Mouse (Mus musculus) stomach, embryonic 16.5 days (tissue): ENCODE results near the gene Mpzl1. TPM values are rescaled to one million over a fixed set of nuclear protein-coding genes. Genes with fewer than 3 reads are reported as not detected.

Experiments used
- ATAC-seq: fragments of 200-750 bp; cut with Nextera tagmentation; 2 replicates; pipeline ENCODE4 v1.8.0; 2017; ENCODE audit warnings: moderate number of reproducible peaks, moderate TSS enrichment; ENCODE audit not compliant: insufficient read depth, low FRiP score
- H3K27ac ChIP-seq: fragments of 300-500 bp; sonication (generic); 2 replicates; pipeline ENCODE4 v1.5.1; 2014; ENCODE audit warnings: low read length
- H3K27me3 ChIP-seq: fragments of 300-500 bp; sonication (generic); 2 replicates; pipeline ENCODE4 v1.6.1; 2014; ENCODE audit warnings: low read length, control low read depth, mixed read lengths; ENCODE audit not compliant: control insufficient read depth, insufficient read depth
- H3K36me3 ChIP-seq: fragments of 300-500 bp; sonication (generic); 2 replicates; pipeline ENCODE4 v1.6.1; 2014; ENCODE audit warnings: low read length; ENCODE audit not compliant: control insufficient read depth, insufficient read depth
- H3K4me1 ChIP-seq: fragments of 300-500 bp; sonication (generic); 2 replicates; pipeline ENCODE4 v1.6.1; 2014; ENCODE audit warnings: low read length, control low read depth, mixed read lengths; ENCODE audit not compliant: control insufficient read depth, insufficient read depth
- H3K4me2 ChIP-seq: fragments of 300-500 bp; sonication (generic); 2 replicates; pipeline ENCODE4 v1.6.1; 2014; ENCODE audit warnings: low read depth, low read length, mixed read lengths
- H3K4me3 ChIP-seq: fragments of 300-500 bp; sonication (generic); replicated peaks from 2 replicates; pipeline ENCODE4 v1.5.1; 2014; ENCODE audit warnings: mild to moderate bottlenecking, low read length
- H3K9ac ChIP-seq: fragments of 300-500 bp; sonication (generic); 2 replicates; pipeline ENCODE4 v1.6.1; 2014; ENCODE audit warnings: low read length
- H3K9me3 ChIP-seq: fragments of 300-500 bp; sonication (generic); replicated peaks from 2 replicates; pipeline ENCODE4 v1.6.1; 2016; ENCODE audit warnings: low read length, control low read depth; ENCODE audit not compliant: control insufficient read depth
- WGBS: fragments of 180-500 bp; shearing (Covaris S2); extraction: QIAGEN DNeasy Blood & Tissue Kit; methylation state at CpG from one replicate; pipeline ENCODE4 v1.1.7; 2014; 5-methylcytosine and 5-hydroxymethylcytosine counted together
- polyA plus RNA-seq: library from polyadenylated mRNA; unstranded; fragments of >200 nt; fragmentation: Nextera tagmentation; extraction: Ambion mirVana; gene quantifications from 2 replicates; pipeline ENCODE4 v1.2.1, GENCODE M21; 2015

The Mpzl1 gene
- polyA plus RNA-seq, 1 experiment from 2014 or later, result 140 TPM

- Histone ChIP-seq H3K9ac (no peak overlapping the region), H3K27me3 (no peaks in the 10 kb centered on the region), H3K4me1 (peaks cover 5% of the 10 kb centered on the region; the same call in 1 of the 2 replicates), H3K27ac (no peak overlapping the region), H3K36me3 (no peaks in the 10 kb centered on the region), H3K9me3 (no peaks in the 10 kb centered on the region), H3K4me2 (no peak overlapping the region), H3K4me3 (no peak overlapping the region)
- no peak for ATAC-seq
- WGBS, result 76% methylated on average over 6 of the region's 6 CpGs
Measured at GRCm38 (mm10) chr1:165661725-165662124, 27.4 kb upstream of the Mpzl1 start.

- Histone ChIP-seq H3K4me3 (no peak overlapping the region), H3K27me3 (no peaks in the 10 kb centered on the region), H3K4me1 (peaks cover 5% of the 10 kb centered on the region; the same call in 1 of the 2 replicates), H3K27ac (no peak overlapping the region), H3K4me2 (no peak overlapping the region), H3K36me3 (no peaks in the 10 kb centered on the region), H3K9me3 (no peaks in the 10 kb centered on the region), H3K9ac (no peak overlapping the region)
- ATAC-seq, result no peak
- 60% methylated on average over 3 of the region's 3 CpGs for WGBS
Measured at GRCm38 (mm10) chr1:165661191-165661590, 26.9 kb upstream of the Mpzl1 start.

GRCm38 (mm10) chr1:165660774-165661173, 26.4 kb upstream of the Mpzl1 start:
- H3K4me1 ChIP-seq, result peaks cover 5% of the 10 kb centered on the region; the same call in 1 of the 2 replicates
- no peaks in the 10 kb centered on the region for H3K9me3 ChIP-seq
- H3K36me3 ChIP-seq, result no peaks in the 10 kb centered on the region
- no peak overlapping the region for H3K4me3 ChIP-seq
- no peak overlapping the region for H3K4me2 ChIP-seq
- no peak overlapping the region for H3K27ac ChIP-seq
- WGBS, result 21% methylated on average over 4 of the region's 4 CpGs
- H3K9ac ChIP-seq, result no peak overlapping the region
- ATAC-seq, result 0 out of 2 replicates have a peak, but pooled peaks have one; percentile 18
- H3K27me3 ChIP-seq, result no peaks in the 10 kb centered on the region

- no peak overlapping the region for H3K4me3 ChIP-seq
- WGBS, result 35% methylated on average over 5 of the region's 5 CpGs
- H3K27ac ChIP-seq, result no peak overlapping the region
- no peak overlapping the region for H3K4me2 ChIP-seq
- no peak for ATAC-seq
- no peaks in the 10 kb centered on the region for H3K27me3 ChIP-seq
- no peaks in the 10 kb centered on the region; the same call in 1 of the 2 replicates for H3K36me3 ChIP-seq
- H3K9me3 ChIP-seq, result no peaks in the 10 kb centered on the region
- no peak overlapping the region for H3K9ac ChIP-seq
- peaks cover 5% of the 10 kb centered on the region; the same call in 1 of the 2 replicates for H3K4me1 ChIP-seq
Measured at GRCm38 (mm10) chr1:165658602-165659001, 24.3 kb upstream of the Mpzl1 start.

- Histone ChIP-seq H3K4me3 (no peak overlapping the region), H3K9me3 (no peaks in the 10 kb centered on the region), H3K9ac (no peak overlapping the region), H3K27ac (no peak overlapping the region), H3K27me3 (no peaks in the 10 kb centered on the region), H3K4me2 (no peak overlapping the region), H3K4me1 (no peaks in the 10 kb centered on the region), H3K36me3 (no peaks in the 10 kb centered on the region; the same call in 1 of the 2 replicates)
- WGBS, result 60% methylated on average over 14 of the region's 14 CpGs
- no peak for ATAC-seq
Measured at GRCm38 (mm10) chr1:165655482-165655881, 21.1 kb upstream of the Mpzl1 start.

- Histone ChIP-seq H3K4me2 (no peak overlapping the region), H3K27me3 (no peaks in the 10 kb centered on the region), H3K9me3 (no peaks in the 10 kb centered on the region), H3K9ac (no peak overlapping the region), H3K27ac (no peak overlapping the region), H3K4me1 (no peaks in the 10 kb centered on the region), H3K4me3 (no peak overlapping the region), H3K36me3 (peaks cover under 1% of the 10 kb centered on the region; the same call in 1 of the 2 replicates)
- ATAC-seq, result 0 out of 2 replicates have a peak, but pooled peaks have one; percentile 30
- 71% methylated on average over 6 of the region's 6 CpGs for WGBS
Measured at GRCm38 (mm10) chr1:165655022-165655421, 20.7 kb upstream of the Mpzl1 start.

GRCm38 (mm10) chr1:165653126-165653885, 19.0 kb upstream of the Mpzl1 start:
- Histone ChIP-seq H3K4me3 (no peak overlapping the region), H3K27ac (no peak overlapping the region), H3K9ac (no peak overlapping the region), H3K9me3 (no peaks in the 10 kb centered on the region), H3K27me3 (no peaks in the 10 kb centered on the region), H3K4me2 (no peak overlapping the region), H3K36me3 (peaks cover 3% of the 10 kb centered on the region; the same call in 1 of the 2 replicates), H3K4me1 (no peaks in the 10 kb centered on the region)
- no peak for ATAC-seq
- 83% methylated on average over 14 of the region's 14 CpGs for WGBS

GRCm38 (mm10) chr1:165652507-165652906, 18.2 kb upstream of the Mpzl1 start:
- no peak for ATAC-seq
- no peaks in the 10 kb centered on the region for H3K9me3 ChIP-seq
- no peak overlapping the region for H3K4me3 ChIP-seq
- peaks cover 3% of the 10 kb centered on the region; the same call in 1 of the 2 replicates for H3K36me3 ChIP-seq
- no peaks in the 10 kb centered on the region for H3K4me1 ChIP-seq
- no peak overlapping the region for H3K4me2 ChIP-seq
- H3K9ac ChIP-seq, result no peak overlapping the region
- H3K27ac ChIP-seq, result no peak overlapping the region
- WGBS, result 79% methylated on average over 2 of the region's 2 CpGs
- no peaks in the 10 kb centered on the region for H3K27me3 ChIP-seq

- Histone ChIP-seq H3K4me1 (no peaks in the 10 kb centered on the region), H3K27me3 (no peaks in the 10 kb centered on the region), H3K4me3 (no peak overlapping the region), H3K4me2 (no peak overlapping the region), H3K36me3 (peaks cover 3% of the 10 kb centered on the region; the same call in 1 of the 2 replicates), H3K27ac (no peak overlapping the region), H3K9me3 (no peaks in the 10 kb centered on the region), H3K9ac (no peak overlapping the region)
- 51% methylated on average over 5 of the region's 5 CpGs for WGBS
- ATAC-seq, result no peak
Measured at GRCm38 (mm10) chr1:165651158-165651557, 16.8 kb upstream of the Mpzl1 start.
